Mouse (Mus musculus): Measurements from ENCODE around the gene Kremen2. TPM values are rescaled to one million over a fixed set of nuclear protein-coding genes. Genes with fewer than 3 reads are reported as not detected.

Gene Kremen2
- not detected in 2 replicates for polyA plus RNA-seq (2012; ENCODE audit: insufficient read depth, insufficient read length, missing spikeins)

DNA sequence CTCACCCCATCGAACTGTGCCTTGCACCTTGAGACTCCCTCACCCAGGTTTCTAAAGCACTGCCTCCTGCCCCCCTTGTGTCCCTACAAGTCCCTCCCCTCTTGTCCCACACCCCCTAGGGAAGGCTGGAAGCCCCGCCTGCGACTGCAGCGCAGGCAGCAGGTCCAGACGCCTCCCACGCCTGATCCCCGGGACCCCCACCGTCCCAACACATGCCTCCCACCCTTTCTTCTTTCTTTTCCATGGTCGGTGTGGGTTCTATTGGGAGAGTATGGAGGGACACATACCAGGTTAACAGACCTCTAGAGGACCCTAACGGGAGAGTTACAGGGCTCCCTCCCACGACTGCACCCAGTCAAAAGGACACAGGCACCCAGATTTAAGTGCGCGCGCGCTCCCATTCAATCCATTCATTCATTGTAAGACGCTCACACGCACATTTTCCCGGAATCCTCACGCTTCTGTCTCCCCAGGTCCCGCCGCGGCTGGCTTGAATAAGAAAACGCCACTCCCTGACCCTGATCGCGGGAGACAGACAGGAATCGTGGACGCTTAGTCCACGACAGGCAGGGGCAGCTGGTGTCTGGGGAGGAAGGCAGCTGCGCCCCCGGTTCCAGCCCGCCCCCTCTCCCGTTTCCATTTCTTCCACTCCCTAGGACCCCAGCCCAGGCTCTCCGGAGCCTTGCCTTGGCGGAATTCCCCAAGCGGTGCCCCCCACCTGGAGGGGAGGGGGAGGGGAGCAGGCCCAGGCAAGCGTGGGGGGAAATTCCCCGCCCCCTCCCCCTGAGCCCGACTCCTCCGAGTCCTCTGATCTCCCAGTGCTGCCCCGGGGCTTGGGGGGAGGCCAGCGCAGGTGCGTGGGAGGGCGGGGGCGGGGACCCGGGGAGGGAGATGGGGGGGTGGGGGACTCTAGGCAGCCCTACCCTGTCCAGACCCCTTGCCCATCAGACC lies at the start of gene Kremen2:
Gene Kremen2, minus strand, starts transcription at position 533 of the 951 bp plus-strand sequence.
- Histone ChIP-seq H3K4me1 (ENCODE audit: control insufficient read depth, insufficient read depth, low read length) (peaks cover 23% of the 10 kb centered on the region), H3K27ac (ENCODE audit: insufficient read depth, low read depth, low read length) (no peak within 1 kb of the TSS), H3K4me3 (ENCODE audit: insufficient read depth, low read length) (peak within 1 kb of the TSS; percentile 9; the same call in 1 of the 2 replicates)
- no peak for TF ChIP-seq CTCF (IDR thresholded peaks at IDR 0.05; ENCODE audit: low read depth, low read length)
- TF ChIP-seq POLR2A (IDR thresholded peaks at IDR 0.05; ENCODE audit: borderline replicate concordance, low read depth, low read length) = no peak

DNA sequence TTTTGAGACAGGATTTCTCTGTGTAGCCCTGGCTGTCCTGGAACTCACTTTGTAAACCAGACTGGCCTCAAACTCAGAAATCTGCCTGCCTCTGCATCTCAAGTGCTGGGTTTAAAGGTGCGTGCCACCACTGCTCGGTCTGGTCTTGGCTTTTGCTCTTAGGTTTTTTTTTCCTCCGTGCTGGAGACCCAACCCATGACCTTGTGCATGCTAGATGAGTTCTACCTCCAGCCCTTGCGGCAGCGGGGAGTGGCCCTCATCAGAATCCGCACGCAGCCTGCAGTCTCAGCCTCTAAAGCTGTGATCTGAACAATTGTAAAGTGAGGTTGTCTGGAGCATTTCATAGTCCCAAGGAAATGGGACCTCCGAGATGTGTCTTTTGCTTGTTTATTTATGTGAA lies 49.7 kb upstream of the Kremen2 start:
- peaks cover 10% of the 10 kb centered on the region; the same call in 1 of the 2 replicates for H3K4me1 ChIP-seq (ENCODE audit: control insufficient read depth, insufficient read depth, low read length)
- H3K27ac ChIP-seq (ENCODE audit: insufficient read depth, low read depth, low read length) = no peak overlapping the region
- no peak for TF ChIP-seq CTCF (IDR thresholded peaks at IDR 0.05; ENCODE audit: low read depth, low read length)
- H3K4me3 ChIP-seq (ENCODE audit: insufficient read depth, low read length) = no peak overlapping the region

DNA sequence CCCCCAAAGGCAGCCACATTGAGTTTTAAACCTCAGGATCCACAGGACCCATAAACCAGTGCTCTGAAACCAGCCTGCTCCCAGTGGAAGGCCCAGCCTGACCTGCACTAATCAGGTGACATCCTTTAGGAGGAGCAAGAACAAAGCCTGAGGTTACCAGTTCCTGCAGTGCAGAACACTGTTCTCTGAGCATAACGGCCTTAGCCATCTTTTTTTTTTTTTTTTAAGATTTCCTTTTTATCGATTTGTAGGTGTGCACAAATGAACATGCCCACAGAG lies 45.4 kb upstream of the Kremen2 start:
- no peak overlapping the region for H3K27ac ChIP-seq (ENCODE audit: insufficient read depth, low read depth, low read length)

DNA sequence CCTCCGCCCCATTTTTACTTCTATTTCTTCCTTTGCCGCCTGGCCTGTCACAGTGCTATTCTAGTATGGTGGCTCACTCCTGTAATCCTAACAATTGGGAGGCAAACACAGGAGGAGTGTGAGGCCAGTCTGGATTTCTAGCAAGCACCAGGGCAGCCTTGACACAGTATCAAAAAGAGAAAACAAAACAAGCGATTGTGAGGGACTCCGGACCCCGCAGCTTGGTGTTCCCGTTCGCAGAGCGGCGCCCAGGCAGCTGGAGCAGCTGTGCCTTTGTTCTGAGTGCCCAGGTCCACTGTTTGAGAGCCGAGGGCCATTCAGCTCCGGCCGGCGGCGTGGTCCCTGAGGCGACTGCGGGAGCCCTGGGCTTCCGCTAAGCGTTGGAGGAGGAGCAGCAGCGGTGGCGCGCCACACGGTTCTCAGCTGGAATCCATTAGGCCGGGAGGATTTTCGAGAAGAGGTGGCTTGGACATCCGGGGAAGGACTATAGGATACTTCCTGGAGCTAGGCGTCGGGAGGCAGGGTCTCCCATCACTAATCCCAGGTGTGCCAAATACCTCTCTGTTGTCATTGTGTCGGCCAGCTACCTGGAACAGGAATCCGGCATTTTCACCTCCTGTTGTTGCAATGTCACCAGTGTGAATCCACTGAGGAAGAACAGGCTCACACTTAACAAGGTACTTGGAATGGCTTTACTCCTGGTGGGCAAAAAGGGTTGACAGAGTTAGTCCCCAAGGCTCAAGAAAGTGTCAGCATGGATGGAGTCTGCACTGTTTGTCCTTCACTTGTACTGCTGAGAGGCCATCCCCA lies 44.8 kb upstream of the Kremen2 start, which contains the start of gene Srrm2:
Gene Srrm2, plus strand, starts transcription at position 264 of the 810 bp plus-strand sequence.
- Histone ChIP-seq H3K4me3 (ENCODE audit: insufficient read depth, low read length) (peak within 1 kb of the TSS; percentile 51), H3K27ac (ENCODE audit: insufficient read depth, low read depth, low read length) (peak within 1 kb of the TSS; percentile 19; the same call in 1 of the 2 replicates), H3K4me1 (ENCODE audit: control insufficient read depth, insufficient read depth, low read length) (peaks cover 16% of the 10 kb centered on the region)
- TF ChIP-seq CTCF (IDR thresholded peaks at IDR 0.05; ENCODE audit: low read depth, low read length) (no peak), POLR2A (IDR thresholded peaks at IDR 0.05; ENCODE audit: borderline replicate concordance, low read depth, low read length) (no peak)

More for the DNA sequence above, 45.4 kb upstream of the Kremen2 start:
- H3K4me1 ChIP-seq (ENCODE audit: control insufficient read depth, insufficient read depth, low read length) = peaks cover 14% of the 10 kb centered on the region
- TF ChIP-seq POLR2A (IDR thresholded peaks at IDR 0.05; ENCODE audit: borderline replicate concordance, low read depth, low read length) (no peak), CTCF (IDR thresholded peaks at IDR 0.05; ENCODE audit: low read depth, low read length) (no peak)
- no peak overlapping the region for H3K4me3 ChIP-seq (ENCODE audit: insufficient read depth, low read length)

DNA sequence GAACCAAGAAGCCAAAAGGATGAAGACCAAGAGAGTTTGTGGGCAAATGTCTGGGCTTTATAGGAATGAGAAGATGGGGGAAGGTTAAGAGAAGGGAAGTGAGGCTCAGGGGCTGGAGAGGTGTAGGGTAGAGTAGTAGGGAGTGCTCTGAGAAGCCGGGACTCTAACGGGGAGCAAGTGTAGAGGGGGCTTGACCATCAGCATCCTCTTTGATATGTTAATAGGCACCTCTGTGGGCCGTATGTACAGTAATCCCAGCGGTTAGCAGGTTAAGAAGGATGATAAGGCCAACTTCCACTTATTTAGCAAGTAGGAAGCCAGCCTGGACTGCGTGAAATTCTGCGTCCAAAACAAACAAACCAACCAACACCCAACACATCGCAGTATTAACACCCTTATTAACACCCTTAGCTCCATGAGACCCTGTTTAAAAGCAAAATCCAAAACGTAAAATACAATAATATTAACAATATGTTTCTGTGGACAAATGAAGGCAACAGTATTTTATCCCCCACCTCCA lies 44.2 kb upstream of the Kremen2 start:
- peak overlapping the region; percentile 19; the same call in 1 of the 2 replicates for H3K27ac ChIP-seq (ENCODE audit: insufficient read depth, low read depth, low read length)
- peak overlapping the region; percentile 51 for H3K4me3 ChIP-seq (ENCODE audit: insufficient read depth, low read length)
- H3K4me1 ChIP-seq (ENCODE audit: control insufficient read depth, insufficient read depth, low read length) = peaks cover 16% of the 10 kb centered on the region
- TF ChIP-seq CTCF (IDR thresholded peaks at IDR 0.05; ENCODE audit: low read depth, low read length) (no peak), POLR2A (IDR thresholded peaks at IDR 0.05; ENCODE audit: borderline replicate concordance, low read depth, low read length) (no peak)

DNA sequence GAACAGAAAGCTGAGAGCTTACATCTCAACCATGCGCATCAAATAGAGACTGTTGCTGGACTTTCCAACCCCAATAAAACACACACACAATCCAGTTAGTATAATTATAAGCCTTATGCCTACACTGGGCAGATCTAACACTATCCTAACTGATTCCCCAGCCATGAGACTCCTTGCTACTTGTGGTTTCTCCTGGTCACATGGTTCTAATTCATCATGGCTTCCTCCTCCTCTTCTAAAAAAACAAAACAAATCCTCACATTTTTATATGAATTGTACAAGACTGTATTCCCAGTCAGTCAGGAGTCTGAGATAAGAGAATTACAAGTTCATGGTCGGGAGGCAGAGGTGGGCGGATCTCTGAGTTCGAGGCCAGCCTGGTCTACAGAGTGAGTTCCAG lies 43.3 kb upstream of the Kremen2 start:
- TF ChIP-seq POLR2A (IDR thresholded peaks at IDR 0.05; ENCODE audit: borderline replicate concordance, low read depth, low read length) (no peak), CTCF (IDR thresholded peaks at IDR 0.05; ENCODE audit: low read depth, low read length) (no peak)
- Histone ChIP-seq H3K4me1 (ENCODE audit: control insufficient read depth, insufficient read depth, low read length) (peaks cover 16% of the 10 kb centered on the region), H3K27ac (ENCODE audit: insufficient read depth, low read depth, low read length) (no peak overlapping the region)

DNA sequence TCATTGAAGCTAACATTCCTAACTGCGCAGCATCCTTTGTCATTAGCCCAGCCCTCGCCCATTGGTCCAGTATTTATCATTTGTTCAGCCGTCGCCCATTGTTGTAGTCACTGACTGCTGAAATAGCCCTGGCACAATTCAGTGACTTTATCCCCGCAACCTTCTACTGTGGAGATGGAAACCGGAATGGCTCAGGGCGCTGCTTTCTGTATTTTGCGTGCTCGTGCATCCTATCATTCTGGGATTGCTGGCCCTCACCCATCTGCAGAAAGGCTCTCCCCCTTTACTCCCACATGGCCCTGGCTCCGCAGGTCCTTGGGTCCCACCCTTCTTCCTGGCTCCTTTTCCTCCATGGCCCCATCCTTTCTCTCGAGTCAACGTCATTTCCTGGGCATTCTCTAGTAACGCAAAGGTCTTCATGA lies 40.9 kb upstream of the Kremen2 start:
- Histone ChIP-seq H3K27ac (ENCODE audit: insufficient read depth, low read depth, low read length) (no peak overlapping the region), H3K4me1 (ENCODE audit: control insufficient read depth, insufficient read depth, low read length) (peaks cover 16% of the 10 kb centered on the region), H3K4me3 (ENCODE audit: insufficient read depth, low read length) (no peak overlapping the region)
- no peak for TF ChIP-seq CTCF (IDR thresholded peaks at IDR 0.05; ENCODE audit: low read depth, low read length)
- TF ChIP-seq POLR2A (IDR thresholded peaks at IDR 0.05; ENCODE audit: borderline replicate concordance, low read depth, low read length) = no peak

More for the DNA sequence above, 43.3 kb upstream of the Kremen2 start:
- H3K4me3 ChIP-seq (ENCODE audit: insufficient read depth, low read length) = no peak overlapping the region

DNA sequence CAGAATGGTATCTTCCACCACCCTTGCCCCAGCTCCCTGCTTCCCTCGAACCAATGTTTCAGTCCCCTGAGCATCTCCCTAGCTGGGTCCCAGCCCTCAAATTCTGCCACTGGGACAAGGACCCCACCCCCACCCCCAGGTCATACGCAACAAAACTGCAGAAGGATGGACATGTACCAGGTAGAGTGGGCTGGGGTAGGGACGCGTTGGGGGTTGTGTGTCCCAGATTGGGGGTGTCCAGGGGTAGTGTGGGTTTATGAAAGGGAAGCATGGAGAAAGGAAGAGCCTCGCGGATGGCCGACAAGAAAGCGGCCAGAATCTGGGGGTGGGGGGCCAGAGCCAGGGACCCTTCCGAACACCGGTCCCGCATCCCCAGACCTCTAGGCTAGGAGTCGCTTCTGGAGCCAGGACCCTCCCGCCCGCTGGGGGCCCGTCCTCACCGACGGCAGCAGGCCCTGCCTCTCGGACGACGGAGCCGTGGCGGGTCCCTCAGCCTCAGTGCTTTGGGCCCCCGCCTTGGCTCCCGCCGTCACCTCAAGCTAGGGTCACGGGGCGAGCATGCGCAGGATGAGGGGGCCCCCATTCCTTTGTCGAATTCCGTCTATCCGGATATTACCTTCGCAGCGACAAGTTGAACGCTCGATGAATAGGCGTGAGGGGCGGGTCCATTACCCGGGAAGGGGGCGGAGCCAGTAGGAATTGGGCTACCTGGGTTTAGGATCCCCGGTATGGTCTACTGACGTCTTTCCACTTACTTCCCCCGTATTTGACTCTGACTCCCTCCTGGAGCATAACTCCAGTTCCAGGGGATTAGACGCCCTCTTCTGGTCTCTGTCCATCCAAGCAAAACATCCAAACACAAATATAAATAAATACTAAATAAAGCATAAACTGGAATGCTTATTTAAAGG lies 40.2 kb upstream of the Kremen2 start, which contains the start of gene Flywch2:
Gene Flywch2, minus strand, starts transcription at position 521 of the 911 bp plus-strand sequence.
- H3K27ac ChIP-seq (ENCODE audit: insufficient read depth, low read depth, low read length) = no peak within 1 kb of the TSS
- TF ChIP-seq CTCF (IDR thresholded peaks at IDR 0.05; ENCODE audit: low read depth, low read length) (no peak), POLR2A (IDR thresholded peaks at IDR 0.05; ENCODE audit: borderline replicate concordance, low read depth, low read length) (no peak)
- peak within 1 kb of the TSS; percentile 52 for H3K4me3 ChIP-seq (ENCODE audit: insufficient read depth, low read length)
- peaks cover 11% of the 10 kb centered on the region for H3K4me1 ChIP-seq (ENCODE audit: control insufficient read depth, insufficient read depth, low read length)
